Mouse (Mus musculus): Measurements from ENCODE around the gene Msmo1.

- no peak for TF ChIP-seq POLR2A (IDR thresholded peaks at IDR 0.05; ENCODE audit: insufficient read depth, low read length)
- TF ChIP-seq CTCF (IDR thresholded peaks at IDR 0.05; ENCODE audit: low read depth, low read length), result no peak
- TF ChIP-seq EP300 (IDR thresholded peaks at IDR 0.05; ENCODE audit: insufficient read depth, low read depth, low read length), result no peak
These were observed 43.3 kb downstream of the Msmo1 start for GRCm38 (mm10) chr8:64690306-64690705.

Measured in ES-Bruce4 (cell line).